Mouse (Mus musculus) hindbrain, embryonic 14.5 days (tissue): ENCODE results near the gene Cldn10. TPM values are rescaled to one million over a fixed set of nuclear protein-coding genes. Genes with fewer than 3 reads are reported as not detected.

ENCODE experiments used
- ATAC-seq: fragments of 200-750 bp; cut with Nextera tagmentation; 2 replicates; pipeline ENCODE4 v1.8.0; 2017; ENCODE audit warnings: moderate number of reproducible peaks, mild to moderate bottlenecking, moderate TSS enrichment, moderate library complexity; ENCODE audit not compliant: low FRiP score
- DNase-seq: peaks from one replicate; pipeline ENCODE4 v3.0.0-alpha.2; 2015; ENCODE audit warnings: low spot score
- H3K27ac ChIP-seq: fragments of 300-500 bp; sonication (generic); 2 replicates; pipeline ENCODE4 v1.5.1; 2014; ENCODE audit warnings: mild to moderate bottlenecking, moderate library complexity
- H3K27me3 ChIP-seq: fragments of 300-500 bp; sonication (generic); 2 replicates; pipeline ENCODE4 v1.6.1; 2014; ENCODE audit warnings: mild to moderate bottlenecking, low read length, mixed read lengths; ENCODE audit not compliant: control insufficient read depth, insufficient read depth
- H3K36me3 ChIP-seq: fragments of 300-500 bp; sonication (generic); replicated peaks from 2 replicates; pipeline ENCODE4 v1.6.1; 2014; ENCODE audit not compliant: control insufficient read depth, insufficient read depth
- H3K4me1 ChIP-seq: fragments of 300-500 bp; sonication (generic); replicated peaks from 2 replicates; pipeline ENCODE4 v1.6.1; 2014; ENCODE audit warnings: antibody characterized with exemption, low read length, mixed read lengths; ENCODE audit not compliant: control insufficient read depth, insufficient read depth
- H3K4me2 ChIP-seq: fragments of 300-500 bp; sonication (generic); replicated peaks from 2 replicates; pipeline ENCODE4 v1.6.1; 2014; ENCODE audit warnings: mild to moderate bottlenecking, moderate library complexity
- H3K4me3 ChIP-seq: fragments of 300-500 bp; sonication (generic); replicated peaks from 2 replicates; pipeline ENCODE4 v1.5.1; 2014; ENCODE audit warnings: mild to moderate bottlenecking, low read length
- H3K9ac ChIP-seq: fragments of 300-500 bp; sonication (generic); 2 replicates; pipeline ENCODE4 v1.6.1; 2014
- H3K9me3 ChIP-seq: fragments of 300-500 bp; sonication (generic); 2 replicates; pipeline ENCODE4 v1.6.1; 2016; ENCODE audit warnings: low read length; ENCODE audit not compliant: control insufficient read depth
- WGBS: fragments of 180-500 bp; shearing (Covaris S2); extraction: QIAGEN DNeasy Blood & Tissue Kit; methylation state at CpG from one replicate; pipeline ENCODE4 v1.1.7; 2014; 5-methylcytosine and 5-hydroxymethylcytosine counted together
- polyA plus RNA-seq: library from polyadenylated mRNA; unstranded; fragments of >200 nt; fragmentation: Nextera tagmentation; extraction: Ambion mirVana; gene quantifications from 2 replicates; pipeline ENCODE4 v1.2.1, GENCODE M21; 2014

Gene Cldn10
- 1.7 and 2.1 TPM in 2 replicates for polyA plus RNA-seq

DNA sequence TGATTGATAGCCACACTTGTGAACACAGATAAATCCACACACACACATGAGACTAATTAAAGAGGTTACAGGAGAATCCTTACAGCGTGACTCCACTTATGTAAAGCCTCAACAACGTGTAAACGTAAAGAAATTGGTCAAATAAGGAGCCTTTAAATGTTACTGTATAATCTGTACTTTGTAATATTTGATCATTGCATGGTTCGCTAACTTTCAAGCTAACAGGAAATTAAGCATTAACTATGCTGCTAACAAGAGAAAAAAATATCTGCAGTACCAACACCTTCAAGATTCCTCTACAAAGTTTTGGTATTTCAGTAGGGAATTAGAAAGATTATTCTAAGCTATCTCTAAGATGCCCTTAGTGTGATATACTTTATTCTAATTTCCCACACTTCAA is at the start of gene Cldn10:
Gene Cldn10 (plus strand): TSS at position 288 of the 400 bp plus-strand sequence.
- 82% methylated on average over 4 of the region's 4 CpGs for WGBS
- 0 out of 2 replicates have a peak, but pooled peaks cover under 1% of the 10 kb centered on the region for H3K4me1 ChIP-seq
- ATAC-seq = no peak

GRCm38 (mm10) chr14:118741780-118742179 is 45.9 kb upstream of the Cldn10 start:
- Histone ChIP-seq H3K27ac (no peak overlapping the region), H3K9me3 (peaks cover 15% of the 10 kb centered on the region), H3K27me3 (no peaks in the 10 kb centered on the region)

More for the DNA sequence above, at the start of gene Cldn10:
- H3K36me3 ChIP-seq = no peaks in the 10 kb centered on the region
- H3K9ac ChIP-seq = no peak within 1 kb of the TSS
- H3K4me3 ChIP-seq = no peak within 1 kb of the TSS
- H3K27ac ChIP-seq = no peak within 1 kb of the TSS
- H3K9me3 ChIP-seq = no peaks in the 10 kb centered on the region
- H3K4me2 ChIP-seq = no peak within 1 kb of the TSS
- no peaks in the 10 kb centered on the region for H3K27me3 ChIP-seq
- no peak for DNase-seq

DNA sequence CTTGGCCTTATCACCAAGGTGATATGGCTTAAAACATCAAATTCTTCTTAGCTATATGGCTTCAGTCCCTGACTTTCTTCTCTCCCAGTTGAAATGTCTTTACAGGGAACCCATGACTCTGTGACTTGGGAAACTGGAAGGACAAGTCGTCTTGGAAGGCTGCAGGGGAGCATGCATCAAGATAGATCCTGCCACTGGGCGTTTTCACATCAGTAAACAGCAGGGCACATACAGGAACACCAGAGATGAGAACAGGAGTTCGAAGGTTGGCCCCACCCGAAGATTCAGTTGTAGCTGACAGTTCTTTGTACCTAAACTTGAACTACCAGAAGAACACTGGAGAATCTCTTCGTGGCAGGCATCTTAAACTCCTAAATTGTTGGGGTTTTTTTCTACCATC is 44.8 kb upstream of the Cldn10 start:
- no peak overlapping the region for H3K4me3 ChIP-seq
- H3K27ac ChIP-seq = no peak overlapping the region
- no peak for DNase-seq
- H3K36me3 ChIP-seq = no peaks in the 10 kb centered on the region
- no peak overlapping the region for H3K4me2 ChIP-seq
- no peaks in the 10 kb centered on the region for H3K27me3 ChIP-seq
- no peak overlapping the region for H3K9ac ChIP-seq
- H3K4me1 ChIP-seq = no peaks in the 10 kb centered on the region
- no peak for ATAC-seq
- WGBS = 86% methylated on average over 5 of the region's 5 CpGs
- H3K9me3 ChIP-seq = peaks cover 15% of the 10 kb centered on the region

More at GRCm38 (mm10) chr14:118741780-118742179, 45.9 kb upstream of the Cldn10 start:
- Histone ChIP-seq H3K4me3 (no peak overlapping the region), H3K9ac (no peak overlapping the region), H3K36me3 (no peaks in the 10 kb centered on the region), H3K4me1 (0 out of 2 replicates have a peak, but pooled peaks cover 4% of the 10 kb centered on the region), H3K4me2 (no peak overlapping the region)
- ATAC-seq = no peak
- no peak for DNase-seq

- Histone ChIP-seq H3K4me1 (no peaks in the 10 kb centered on the region), H3K9me3 (no peaks in the 10 kb centered on the region), H3K9ac (no peak overlapping the region), H3K27ac (no peak overlapping the region), H3K27me3 (no peaks in the 10 kb centered on the region), H3K36me3 (no peaks in the 10 kb centered on the region), H3K4me2 (no peak overlapping the region), H3K4me3 (no peak overlapping the region)
- DNase-seq = no peak
- ATAC-seq = no peak
- 93% methylated on average over 2 of the region's 2 CpGs for WGBS
Observed at GRCm38 (mm10) chr14:118749068-118749467, 38.6 kb upstream of the Cldn10 start.

DNA sequence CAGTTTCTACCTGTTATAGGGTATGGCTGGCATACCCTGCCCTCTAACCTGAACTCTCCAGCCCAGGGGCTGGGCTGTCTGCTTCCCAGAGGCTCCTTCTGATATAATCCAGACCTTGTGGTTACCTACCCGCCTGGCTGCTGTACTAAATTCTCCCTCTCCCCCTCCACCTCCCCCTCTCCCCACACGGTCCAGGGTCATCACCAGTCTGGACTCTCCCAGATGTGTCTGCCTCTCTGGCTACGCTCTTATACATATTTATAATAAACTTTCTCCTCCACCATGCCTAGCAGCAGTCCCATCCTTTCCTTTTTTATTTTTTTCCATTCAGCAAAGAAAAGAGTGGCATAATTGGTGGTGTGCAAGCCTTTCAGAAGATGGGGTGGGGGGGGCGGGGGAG is 38.0 kb upstream of the Cldn10 start:
- ATAC-seq = no peak
- no peak overlapping the region for H3K27ac ChIP-seq
- no peak overlapping the region for H3K4me3 ChIP-seq
- no peak overlapping the region for H3K4me2 ChIP-seq
- H3K36me3 ChIP-seq = no peaks in the 10 kb centered on the region
- 34% methylated on average over 4 of the region's 4 CpGs for WGBS
- no peaks in the 10 kb centered on the region for H3K4me1 ChIP-seq
- no peaks in the 10 kb centered on the region for H3K9me3 ChIP-seq
- no peak overlapping the region for H3K9ac ChIP-seq
- no peak for DNase-seq
- H3K27me3 ChIP-seq = no peaks in the 10 kb centered on the region

- 85% methylated on average over 6 of the region's 6 CpGs for WGBS
- no peak overlapping the region for H3K9ac ChIP-seq
- no peak overlapping the region for H3K27ac ChIP-seq
- H3K9me3 ChIP-seq = no peaks in the 10 kb centered on the region
- H3K4me2 ChIP-seq = no peak overlapping the region
- no peaks in the 10 kb centered on the region for H3K36me3 ChIP-seq
- DNase-seq (no peak), ATAC-seq (no peak)
- H3K27me3 ChIP-seq = no peaks in the 10 kb centered on the region
- H3K4me1 ChIP-seq = no peaks in the 10 kb centered on the region
- no peak overlapping the region for H3K4me3 ChIP-seq
Observed at GRCm38 (mm10) chr14:118750505-118751192, 37.1 kb upstream of the Cldn10 start.

DNA sequence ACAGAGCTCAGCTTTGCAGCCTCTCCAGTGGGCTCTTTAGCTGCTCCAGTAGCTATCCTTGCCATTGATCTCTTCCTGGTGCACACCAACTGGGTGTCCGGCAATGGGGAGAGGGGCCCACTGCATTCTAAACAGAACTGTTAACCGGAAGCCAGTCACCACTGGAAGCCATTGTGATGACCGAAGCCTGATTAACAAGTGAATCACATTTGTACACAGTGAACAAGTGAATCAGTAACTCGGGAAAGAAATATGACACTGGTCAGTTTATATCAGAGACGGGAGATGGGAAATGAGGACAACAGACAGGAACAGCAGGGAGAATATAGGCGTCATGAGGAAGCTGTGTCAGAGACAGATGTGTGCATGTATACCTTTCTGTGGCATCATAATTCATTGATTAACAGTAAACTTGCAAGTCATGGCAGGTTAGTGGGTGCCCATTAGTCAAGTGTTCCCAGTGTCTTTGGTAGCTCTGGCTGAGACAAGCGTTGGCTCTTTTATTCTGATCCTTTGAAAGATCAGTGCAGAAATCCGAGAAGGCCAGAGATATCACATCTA is 36.4 kb upstream of the Cldn10 start:
- no peak for ATAC-seq
- no peak overlapping the region for H3K4me3 ChIP-seq
- no peak overlapping the region for H3K4me2 ChIP-seq
- no peak overlapping the region for H3K9ac ChIP-seq
- H3K9me3 ChIP-seq = no peaks in the 10 kb centered on the region
- WGBS = 58% methylated on average over 8 of the region's 8 CpGs
- H3K27ac ChIP-seq = no peak overlapping the region
- H3K4me1 ChIP-seq = no peaks in the 10 kb centered on the region
- H3K27me3 ChIP-seq = no peaks in the 10 kb centered on the region
- no peak for DNase-seq
- H3K36me3 ChIP-seq = no peaks in the 10 kb centered on the region

DNA sequence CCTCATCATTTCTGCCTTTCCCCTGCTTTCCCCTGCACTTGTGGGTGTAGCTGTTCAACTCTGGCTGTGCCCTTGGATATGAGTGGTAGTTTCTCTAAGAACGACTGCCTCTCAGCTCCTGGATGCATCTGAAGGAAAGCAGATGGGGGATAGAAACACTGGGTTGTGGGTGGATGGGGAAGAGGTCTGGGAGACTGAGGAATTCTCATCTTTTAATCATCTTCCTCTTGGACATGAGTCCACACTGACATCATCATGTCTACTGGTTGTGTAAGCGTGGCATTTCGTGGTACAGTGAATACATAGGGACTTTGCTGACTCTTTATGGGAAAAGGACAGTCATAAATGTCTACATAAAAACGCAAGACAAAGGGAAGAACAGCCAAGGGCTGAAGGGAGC is 31.7 kb upstream of the Cldn10 start:
- Histone ChIP-seq H3K4me2 (no peak overlapping the region), H3K36me3 (no peaks in the 10 kb centered on the region), H3K4me3 (no peak overlapping the region), H3K9ac (no peak overlapping the region), H3K9me3 (no peaks in the 10 kb centered on the region), H3K27me3 (no peaks in the 10 kb centered on the region), H3K4me1 (no peaks in the 10 kb centered on the region), H3K27ac (no peak overlapping the region)
- WGBS = 90% methylated on average over 4 of the region's 4 CpGs
- no peak for ATAC-seq
- no peak for DNase-seq

DNA sequence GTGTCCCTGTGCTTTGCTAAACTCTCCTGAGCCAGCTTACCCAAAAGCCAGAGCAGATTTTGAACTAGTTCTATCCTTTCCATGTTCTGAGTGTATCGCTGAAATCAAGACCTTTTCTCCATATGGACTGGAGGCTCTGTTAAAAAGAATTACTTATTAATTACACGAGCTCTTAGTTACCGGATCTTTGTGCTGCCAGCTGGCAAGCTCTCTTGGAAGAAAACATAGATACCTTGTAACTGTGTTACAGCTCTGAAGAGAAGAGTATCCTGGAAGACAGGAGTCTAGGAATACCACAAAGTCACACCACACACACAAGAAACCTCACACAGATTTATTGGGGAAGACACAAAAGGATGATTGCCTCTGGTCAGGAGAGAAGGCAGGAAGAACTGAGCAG is 31.1 kb upstream of the Cldn10 start:
- 76% methylated on average over 3 of the region's 3 CpGs for WGBS
- DNase-seq (no peak), ATAC-seq (no peak)
- Histone ChIP-seq H3K27ac (no peak overlapping the region), H3K36me3 (no peaks in the 10 kb centered on the region), H3K4me1 (no peaks in the 10 kb centered on the region), H3K27me3 (no peaks in the 10 kb centered on the region), H3K9me3 (no peaks in the 10 kb centered on the region), H3K4me2 (no peak overlapping the region), H3K9ac (no peak overlapping the region), H3K4me3 (no peak overlapping the region)
